13 mouse cellular contexts compared by ENCODE assay signal in the genomic region with DNA sequence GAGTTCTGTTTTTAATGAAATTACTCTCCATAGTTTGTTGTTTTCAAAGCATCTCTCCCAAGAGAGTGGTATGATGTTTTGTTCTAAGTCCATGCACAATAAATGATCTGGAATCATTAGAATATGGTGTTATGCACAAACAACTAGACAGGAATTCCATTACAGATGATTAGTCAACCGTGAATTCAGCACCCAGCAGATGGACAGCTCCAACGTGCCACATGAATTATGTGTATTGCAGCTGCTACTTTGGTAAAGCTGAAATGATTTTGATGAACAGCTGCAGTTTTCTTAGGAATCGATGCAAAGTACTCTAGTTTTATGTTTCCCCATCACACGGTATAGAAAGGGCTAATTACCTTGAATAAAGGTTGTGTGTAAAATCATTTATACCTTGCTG.
A peak's percentile ranks its signal among the peaks of the same experiment; 100 is the strongest.
DNase-seq lines count a peak whose midpoint lies in the region; ATAC-seq and TF ChIP-seq lines count a peak whose summit lies in the region.
"Had no signal": no experiment of that assay in that cellular context is flagged by ENCODE, and none has a peak within 500 bp of the region (broad histone marks: within the 10 kb centered on the region; RNA-seq: fewer than 3 reads in every experiment).

No protein-coding gene starts in this region.

- no peak for TF ChIP-seq CTCF in kidney, postnatal 0 days (IDR thresholded peaks at IDR 0.05; ENCODE audit: low read depth)

- in situ Hi-C loops in ES-E14 (cut with MboI; ENCODE audit: low sequenced_read_pairs in 2 of 2, unreplicated experiment in 2 of 2) = no loop called here

- no peaks in the 10 kb centered on the region for H3K36me3 ChIP-seq in kidney, postnatal 0 days (ENCODE audit: insufficient read depth, low read length)
- H3K36me3 ChIP-seq in kidney, embryonic 16.5 days (ENCODE audit: insufficient read depth, low read length) = no peaks in the 10 kb centered on the region
- H3K36me3 ChIP-seq in ES-E14 (ENCODE audit: control insufficient read depth, insufficient read depth, low read length, poor library complexity, severe bottlenecking) = no peaks in the 10 kb centered on the region
- H3K36me3 ChIP-seq: heart, embryonic 13.5 days had no signal

- ATAC-seq in kidney, postnatal 0 days (replicated peaks; ENCODE audit: low FRiP score, low read depth) = no peak
- ATAC-seq in kidney, embryonic 16.5 days (ENCODE audit: low FRiP score, low TSS enrichment) = no peak
- ATAC-seq in erythroblast, adult 5-6 weeks (replicated peaks; ENCODE audit: low FRiP score, poor library complexity, severe bottlenecking) = no peak
- ATAC-seq: activated CD4-positive, CD25-positive, alpha-beta regulatory T cell, adult 4 months had no signal

- no peak overlapping the region for H3K4me3 ChIP-seq in kidney, postnatal 0 days (replicated peaks; ENCODE audit: low read depth, low read length)
- no peak overlapping the region for H3K4me3 ChIP-seq in kidney, embryonic 16.5 days (ENCODE audit: low read length)
- H3K4me3 ChIP-seq in ES-E14 (ENCODE audit: insufficient read depth in 1 of 2, low read depth in 1 of 2, low read length in 2 of 2, poor library complexity in 1 of 2, severe bottlenecking in 1 of 2) = no peak overlapping the region
- H3K4me3 ChIP-seq: heart, embryonic 13.5 days had no signal

- H3K4me1 ChIP-seq in kidney, postnatal 0 days (replicated peaks; ENCODE audit: insufficient read depth, low read length) = no peaks in the 10 kb centered on the region
- H3K4me1 ChIP-seq in kidney, embryonic 16.5 days (ENCODE audit: insufficient read depth, low read length) = no peaks in the 10 kb centered on the region
- no peaks in the 10 kb centered on the region for H3K4me1 ChIP-seq in ES-E14 (ENCODE audit: control insufficient read depth in 2 of 2, insufficient read depth in 2 of 2, low read length in 2 of 2, poor library complexity in 1 of 2)
- H3K4me1 ChIP-seq: heart, embryonic 13.5 days had no signal

- no peaks in the 10 kb centered on the region for H3K9me3 ChIP-seq in kidney, postnatal 0 days (replicated peaks; ENCODE audit: low read length)
- H3K9me3 ChIP-seq in kidney, embryonic 16.5 days (ENCODE audit: low read length) = no peaks in the 10 kb centered on the region
- H3K9me3 ChIP-seq in ES-E14 (ENCODE audit: control insufficient read depth, insufficient read depth, low read depth, low read length) = no peaks in the 10 kb centered on the region
- H3K9me3 ChIP-seq: heart, embryonic 13.5 days had no signal

- H3K27ac ChIP-seq in kidney, postnatal 0 days = no peak overlapping the region
- no peak overlapping the region for H3K27ac ChIP-seq in kidney, embryonic 16.5 days (ENCODE audit: low read length)
- H3K27ac ChIP-seq in ES-E14 (ENCODE audit: insufficient read depth, low read depth, low read length, poor library complexity, severe bottlenecking) = no peak overlapping the region
- H3K27ac ChIP-seq: heart, embryonic 13.5 days; macrophage had no signal

- no peak overlapping the region for H3K9ac ChIP-seq in kidney, postnatal 0 days (ENCODE audit: low read depth, low read length)
- H3K9ac ChIP-seq in kidney, embryonic 16.5 days (replicated peaks; ENCODE audit: low read length) = no peak overlapping the region
- H3K9ac ChIP-seq in ES-E14 (ENCODE audit: insufficient read depth, low read depth, low read length, poor library complexity, severe bottlenecking) = no peak overlapping the region
- H3K9ac ChIP-seq: heart, embryonic 13.5 days had no signal

- 34% methylated on average over 4 of the region's 4 CpGs for WGBS in kidney, postnatal 0 days
- WGBS in kidney, embryonic 16.5 days = 42% methylated on average over 4 of the region's 4 CpGs

- no peak overlapping the region for H3K4me2 ChIP-seq in kidney, postnatal 0 days (ENCODE audit: low read length)
- H3K4me2 ChIP-seq in kidney, embryonic 16.5 days (replicated peaks; ENCODE audit: low read depth, low read length) = no peak overlapping the region
- H3K4me2 ChIP-seq: heart, embryonic 13.5 days had no signal

- peak; percentile 10 for DNase-seq in kidney, postnatal 0 days (ENCODE audit: low spot score)
- DNase-seq in 416B (ENCODE audit: low read depth) (peak; percentile 10), ES-E14 (ENCODE audit: low read depth, low spot score) (peak; percentile 6)
- DNase-seq in forelimb bud, embryonic 11.5 days (ENCODE audit: low read depth, low spot score) = peak; percentile 49
- DNase-seq in frontal cortex, postnatal 14 days (ENCODE audit: low spot score in 2 of 2) = no peak
- DNase-seq: layer of hippocampus, postnatal 36 days; right cerebral cortex, postnatal 4 days; thymus, postnatal 25 days had no signal

- no peaks in the 10 kb centered on the region for H3K27me3 ChIP-seq in kidney, postnatal 0 days (ENCODE audit: insufficient read depth, low read length)
- H3K27me3 ChIP-seq in kidney, embryonic 16.5 days (ENCODE audit: insufficient read depth, low read length) = no peaks in the 10 kb centered on the region
- H3K27me3 ChIP-seq: heart, embryonic 13.5 days had no signal

TF ChIP-seq in ES-E14, 5 proteins besides CTCF, POLR2A, EP300 and RAD21:
- TF ChIP-seq HCFC1 (IDR thresholded peaks at IDR 0.05; ENCODE audit: borderline replicate concordance, insufficient read depth, low read length) = no peak
TF ChIP-seq in ES-E14: peak in this region for 0.

Comparison
In these comparisons a context has a peak if more than half of its experiments do, and no peak if none do; other contexts are left out.
1. DNase-seq: peak in kidney, postnatal 0 days (single experiment), 416B (single experiment), ES-E14 (single experiment) and forelimb bud, embryonic 11.5 days (single experiment); none in frontal cortex, postnatal 14 days (0 of 2).